Mouse (Mus musculus): ENCODE data around the gene Catsperd. TPM values are rescaled to one million over a fixed set of nuclear protein-coding genes. Genes with fewer than 3 reads are reported as not detected.
A peak's percentile ranks its signal among the peaks of the same experiment; 100 is the strongest.

Catsperd gene
- polyA plus RNA-seq, 1 experiment = 1.2 TPM

DNA sequence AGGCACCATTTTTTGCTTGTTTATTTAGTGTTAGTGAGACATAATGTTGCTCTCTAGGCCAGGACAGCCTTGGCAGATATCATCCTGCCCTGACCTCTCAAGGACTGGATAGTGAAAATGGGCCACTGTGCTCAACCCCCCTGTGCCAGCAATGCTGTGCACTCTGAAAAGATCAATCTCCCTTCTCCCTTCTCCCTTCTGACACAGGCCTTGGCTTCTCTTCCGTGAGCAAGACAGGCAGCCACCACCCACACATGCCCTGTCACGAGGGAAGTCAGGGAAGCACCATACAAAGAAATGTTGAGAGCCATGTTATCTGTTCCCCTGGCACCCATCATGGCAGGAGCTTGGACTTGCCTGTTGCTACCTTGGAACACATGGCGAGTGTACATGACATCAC lies 27.4 kb downstream of the Catsperd start:
- TF ChIP-seq CTCF (IDR thresholded peaks at IDR 0.05; ENCODE audit: borderline replicate concordance, insufficient read depth, low read depth, low read length) = no peak
- no peak for TF ChIP-seq POLR2A (IDR thresholded peaks at IDR 0.05; ENCODE audit: borderline replicate concordance, insufficient read depth, low read length)
- Histone ChIP-seq H3K27ac (ENCODE audit: insufficient read depth, low read length) (no peak overlapping the region), H3K4me3 (replicated peaks; ENCODE audit: insufficient read depth, low read depth, low read length) (no peak overlapping the region), H3K27me3 (ENCODE audit: control insufficient read depth, insufficient read depth, low read length) (no peaks in the 10 kb centered on the region), H3K4me1 (ENCODE audit: control insufficient read depth, insufficient read depth, low read length) (no peaks in the 10 kb centered on the region)
- 69% methylated on average over 3 of the region's 3 CpGs for WGBS
- DNase-seq = no peak

DNA sequence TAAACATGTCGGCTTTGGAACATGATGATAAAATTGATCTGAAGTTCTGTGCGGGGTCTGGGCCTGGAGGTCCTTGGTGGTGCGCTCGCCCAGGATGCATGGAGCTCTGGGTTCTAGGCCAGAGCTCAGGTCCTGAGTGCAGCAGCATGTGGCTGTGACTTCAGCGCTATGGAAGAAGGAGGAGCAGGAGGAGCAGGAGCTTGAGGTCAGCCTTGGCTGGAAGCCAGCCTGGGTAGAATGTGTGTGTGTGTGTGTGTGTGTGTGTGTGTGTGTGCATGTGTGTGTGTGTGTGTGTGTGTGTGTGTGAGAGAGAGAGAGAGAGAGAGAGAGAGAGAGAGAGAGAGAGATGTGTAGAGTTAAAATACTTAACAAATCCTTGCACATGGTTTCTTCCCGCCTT lies 28.2 kb downstream of the Catsperd start:
- Histone ChIP-seq H3K4me1 (ENCODE audit: control insufficient read depth, insufficient read depth, low read length) (no peaks in the 10 kb centered on the region), H3K27ac (ENCODE audit: insufficient read depth, low read length) (no peak overlapping the region), H3K4me3 (replicated peaks; ENCODE audit: insufficient read depth, low read depth, low read length) (no peak overlapping the region), H3K27me3 (ENCODE audit: control insufficient read depth, insufficient read depth, low read length) (no peaks in the 10 kb centered on the region)
- TF ChIP-seq CTCF (IDR thresholded peaks at IDR 0.05; ENCODE audit: borderline replicate concordance, insufficient read depth, low read depth, low read length) = no peak
- TF ChIP-seq POLR2A (IDR thresholded peaks at IDR 0.05; ENCODE audit: borderline replicate concordance, insufficient read depth, low read length) = no peak
- WGBS = 72% methylated on average over 6 of the region's 6 CpGs
- no peak for DNase-seq

DNA sequence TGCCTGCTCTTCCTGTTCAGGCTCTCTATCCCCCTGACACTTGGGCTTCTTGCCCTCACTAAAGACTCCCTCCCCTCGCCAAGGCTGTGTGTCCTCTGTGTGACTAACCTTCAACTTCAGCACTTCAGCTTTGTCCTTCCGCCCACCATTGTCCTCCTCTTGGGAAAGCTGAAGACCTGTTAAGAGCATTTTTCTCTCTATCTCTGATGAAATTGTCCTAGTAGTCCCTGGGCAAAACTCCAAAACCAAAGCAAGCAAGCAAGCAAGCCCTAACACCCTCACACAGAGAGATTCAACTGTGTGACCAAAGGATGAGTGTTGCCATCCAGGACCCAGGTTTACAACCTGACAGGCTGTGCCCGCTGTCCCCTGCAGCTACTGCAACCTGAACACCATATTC lies 35.7 kb downstream of the Catsperd start:
- Histone ChIP-seq H3K4me1 (ENCODE audit: control insufficient read depth, insufficient read depth, low read length) (no peaks in the 10 kb centered on the region), H3K4me3 (replicated peaks; ENCODE audit: insufficient read depth, low read depth, low read length) (no peak overlapping the region), H3K27ac (ENCODE audit: insufficient read depth, low read length) (no peak overlapping the region), H3K27me3 (ENCODE audit: control insufficient read depth, insufficient read depth, low read length) (no peaks in the 10 kb centered on the region)
- TF ChIP-seq CTCF (IDR thresholded peaks at IDR 0.05; ENCODE audit: borderline replicate concordance, insufficient read depth, low read depth, low read length) (no peak), POLR2A (IDR thresholded peaks at IDR 0.05; ENCODE audit: borderline replicate concordance, insufficient read depth, low read length) (no peak)
- DNase-seq = no peak
- 49% methylated on average over 3 of the region's 3 CpGs for WGBS

DNA sequence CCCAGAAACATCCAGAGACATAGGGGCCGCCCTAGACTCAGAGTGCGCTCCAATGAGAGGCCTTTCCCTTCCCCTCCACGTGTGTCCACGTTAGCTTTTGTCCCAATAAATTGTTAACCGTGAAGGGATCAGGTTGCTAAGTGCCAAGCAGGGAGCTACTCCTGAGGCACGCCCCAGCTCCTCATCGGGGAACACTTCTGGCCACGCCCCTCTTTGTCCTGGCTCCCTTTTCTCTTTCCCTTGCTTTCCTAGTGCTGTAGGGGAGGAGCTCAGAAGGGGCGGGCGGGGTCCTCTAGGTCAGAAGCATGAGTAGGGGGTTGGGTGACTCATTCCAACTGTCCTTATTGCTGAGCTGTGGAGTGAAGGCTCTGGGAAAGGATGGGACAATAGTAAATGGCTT lies 36.4 kb downstream of the Catsperd start:
- H3K4me3 ChIP-seq (replicated peaks; ENCODE audit: insufficient read depth, low read depth, low read length) = no peak overlapping the region
- WGBS = 9% methylated on average over 10 of the region's 10 CpGs
- no peak for TF ChIP-seq POLR2A (IDR thresholded peaks at IDR 0.05; ENCODE audit: borderline replicate concordance, insufficient read depth, low read length)
- TF ChIP-seq CTCF (IDR thresholded peaks at IDR 0.05; ENCODE audit: borderline replicate concordance, insufficient read depth, low read depth, low read length) = no peak
- H3K27me3 ChIP-seq (ENCODE audit: control insufficient read depth, insufficient read depth, low read length) = no peaks in the 10 kb centered on the region
- H3K4me1 ChIP-seq (ENCODE audit: control insufficient read depth, insufficient read depth, low read length) = no peaks in the 10 kb centered on the region
- DNase-seq = no peak
- no peak overlapping the region for H3K27ac ChIP-seq (ENCODE audit: insufficient read depth, low read length)

DNA sequence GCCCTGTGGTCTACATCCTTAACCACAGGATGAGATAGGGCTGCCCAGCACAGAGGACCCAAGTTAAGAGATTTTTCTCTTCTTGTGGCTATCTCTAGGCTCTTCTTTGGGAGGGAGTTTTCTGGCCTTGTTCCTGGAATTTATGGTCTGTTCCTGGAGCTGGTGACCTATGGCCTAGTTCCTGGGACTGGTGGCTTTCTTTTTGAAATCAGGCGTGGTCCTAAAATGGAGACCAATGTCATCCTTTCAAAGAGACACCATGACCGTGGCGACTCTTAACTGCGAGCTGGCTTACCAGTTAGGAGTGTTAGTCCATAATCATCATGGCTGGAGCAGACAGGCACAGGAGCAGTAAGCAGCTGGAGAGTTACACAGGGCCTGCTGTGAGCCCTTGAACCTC lies 38.4 kb downstream of the Catsperd start:
- DNase-seq = no peak
- H3K27me3 ChIP-seq (ENCODE audit: control insufficient read depth, insufficient read depth, low read length) = no peaks in the 10 kb centered on the region
- no peak overlapping the region for H3K4me3 ChIP-seq (replicated peaks; ENCODE audit: insufficient read depth, low read depth, low read length)
- no peak for TF ChIP-seq POLR2A (IDR thresholded peaks at IDR 0.05; ENCODE audit: borderline replicate concordance, insufficient read depth, low read length)
- TF ChIP-seq CTCF (IDR thresholded peaks at IDR 0.05; ENCODE audit: borderline replicate concordance, insufficient read depth, low read depth, low read length) = no peak
- H3K27ac ChIP-seq (ENCODE audit: insufficient read depth, low read length) = no peak overlapping the region
- WGBS = 74% methylated on average over 4 of the region's 4 CpGs
- no peaks in the 10 kb centered on the region for H3K4me1 ChIP-seq (ENCODE audit: control insufficient read depth, insufficient read depth, low read length)

DNA sequence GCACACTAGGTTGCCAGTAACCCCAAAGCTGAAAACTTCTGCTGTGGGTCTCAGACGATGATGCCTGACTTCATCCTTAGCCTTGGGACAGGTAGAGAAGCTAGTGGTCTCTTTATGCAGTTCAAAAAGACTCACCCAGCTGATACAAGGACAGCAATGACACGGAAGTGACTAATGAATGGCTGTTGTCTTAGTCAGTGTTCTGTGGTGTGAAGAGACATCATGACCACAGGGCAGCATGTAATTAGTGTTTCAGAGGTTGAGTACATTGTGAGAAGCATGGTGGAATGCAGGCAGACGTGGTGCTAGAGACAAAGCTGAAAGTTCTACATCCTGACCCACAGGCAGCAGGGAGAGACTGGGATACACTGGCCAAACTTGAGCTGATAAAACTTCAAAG lies 39.6 kb downstream of the Catsperd start:
- Histone ChIP-seq H3K4me1 (ENCODE audit: control insufficient read depth, insufficient read depth, low read length) (no peaks in the 10 kb centered on the region; the same call in 1 of the 2 replicates), H3K27me3 (ENCODE audit: control insufficient read depth, insufficient read depth, low read length) (no peaks in the 10 kb centered on the region), H3K4me3 (replicated peaks; ENCODE audit: insufficient read depth, low read depth, low read length) (no peak overlapping the region), H3K27ac (ENCODE audit: insufficient read depth, low read length) (no peak overlapping the region)
- WGBS = 70% methylated on average over 3 of the region's 3 CpGs
- TF ChIP-seq POLR2A (IDR thresholded peaks at IDR 0.05; ENCODE audit: borderline replicate concordance, insufficient read depth, low read length) (no peak), CTCF (IDR thresholded peaks at IDR 0.05; ENCODE audit: borderline replicate concordance, insufficient read depth, low read depth, low read length) (no peak)
- DNase-seq = no peak

DNA sequence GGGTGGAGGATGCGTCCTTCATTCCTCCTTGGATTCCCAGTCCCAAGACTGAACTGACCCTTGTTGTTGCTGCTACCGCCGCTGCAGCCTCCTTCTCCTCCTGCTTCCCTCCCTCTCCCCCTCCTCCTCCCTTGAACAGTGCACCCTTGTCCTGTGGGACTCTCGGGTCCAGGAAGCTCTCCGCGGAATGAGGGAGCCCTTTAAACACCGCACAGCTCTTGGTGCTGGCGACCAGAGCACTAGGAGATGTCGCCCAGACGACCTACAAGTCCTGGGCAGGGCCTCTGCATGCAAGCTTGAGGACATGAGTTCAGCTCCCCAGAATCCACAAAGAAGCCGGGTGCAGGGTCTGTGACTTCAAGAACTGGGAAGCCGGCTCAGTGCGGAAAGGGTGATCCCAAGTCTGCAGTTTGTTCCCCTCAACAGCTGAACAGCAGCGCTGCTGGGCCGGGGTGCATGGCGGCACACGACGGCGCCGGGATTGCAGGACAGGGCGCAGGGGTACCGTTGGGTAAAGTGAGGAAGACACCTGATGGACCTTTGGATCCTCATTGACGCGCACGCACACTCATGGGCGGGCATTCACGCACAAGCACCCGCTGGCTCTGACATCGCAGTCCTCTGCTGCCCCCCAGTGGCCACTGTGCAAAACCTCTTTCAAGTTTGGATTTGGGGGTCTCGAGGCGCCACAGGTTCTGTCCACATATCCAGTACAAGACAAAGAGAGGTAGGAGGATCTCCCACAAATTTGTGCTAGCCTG lies 40.6 kb downstream of the Catsperd start:
- 3% methylated on average over 31 of the region's 31 CpGs for WGBS
- Histone ChIP-seq H3K4me3 (replicated peaks; ENCODE audit: insufficient read depth, low read depth, low read length) (peak overlapping the region; percentile 80), H3K27ac (ENCODE audit: insufficient read depth, low read length) (no peak overlapping the region), H3K4me1 (ENCODE audit: control insufficient read depth, insufficient read depth, low read length) (no peaks in the 10 kb centered on the region; the same call in 1 of the 2 replicates), H3K27me3 (ENCODE audit: control insufficient read depth, insufficient read depth, low read length) (no peaks in the 10 kb centered on the region)
- DNase-seq = peak; percentile 83 to 87
- peak; percentile 88 for TF ChIP-seq CTCF (IDR thresholded peaks at IDR 0.05; ENCODE audit: borderline replicate concordance, insufficient read depth, low read depth, low read length)
- TF ChIP-seq POLR2A (IDR thresholded peaks at IDR 0.05; ENCODE audit: borderline replicate concordance, insufficient read depth, low read length) = 0 out of 2 replicates have a peak, but pooled peaks have one; percentile 16

DNA sequence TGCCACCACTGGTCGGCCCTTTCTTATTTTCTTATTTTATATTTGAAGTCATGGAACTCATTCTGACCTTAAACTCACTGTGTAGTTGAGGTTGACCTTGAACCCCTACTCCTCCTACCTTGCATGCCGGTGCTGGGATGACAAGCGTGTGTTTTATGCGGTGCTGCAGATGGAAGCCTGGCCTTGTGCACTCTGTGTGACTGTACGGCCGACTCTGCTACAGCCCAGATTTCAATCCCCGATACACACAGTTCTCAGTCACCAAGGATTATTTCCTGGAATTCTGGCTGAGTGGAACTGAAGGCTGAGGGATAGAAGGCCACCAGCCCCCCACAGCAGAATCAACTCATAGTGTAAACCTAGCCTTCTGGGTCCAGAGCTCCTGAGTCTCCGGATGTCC lies 41.8 kb downstream of the Catsperd start:
- H3K27ac ChIP-seq (ENCODE audit: insufficient read depth, low read length) = no peak overlapping the region

More for the DNA sequence above, 41.8 kb downstream of the Catsperd start:
- no peak for TF ChIP-seq POLR2A (IDR thresholded peaks at IDR 0.05; ENCODE audit: borderline replicate concordance, insufficient read depth, low read length)
- TF ChIP-seq CTCF (IDR thresholded peaks at IDR 0.05; ENCODE audit: borderline replicate concordance, insufficient read depth, low read depth, low read length) = no peak
- WGBS = 91% methylated on average over 8 of the region's 8 CpGs
- no peaks in the 10 kb centered on the region for H3K27me3 ChIP-seq (ENCODE audit: control insufficient read depth, insufficient read depth, low read length)
- no peaks in the 10 kb centered on the region; the same call in 1 of the 2 replicates for H3K4me1 ChIP-seq (ENCODE audit: control insufficient read depth, insufficient read depth, low read length)
- no peak overlapping the region for H3K4me3 ChIP-seq (replicated peaks; ENCODE audit: insufficient read depth, low read depth, low read length)
- no peak for DNase-seq

Data from cerebellum, adult 2 months (tissue).